Mouse (Mus musculus): ENCODE results near the gene Trpc4ap.
A peak's percentile ranks its signal among the peaks of the same experiment; 100 is the strongest.
"Not testable (repeated sequence)": the region's sequence is repeated elsewhere in the genome, so short reads cannot be mapped to it uniquely, and the experiment has no call there.

The Trpc4ap gene

GRCm38 (mm10) chr2:155619817-155620216 is 72.4 kb downstream of the Trpc4ap start:
- DNase-seq (ENCODE audit: extremely low read depth, insufficient read length, low spot score) = peak; percentile 65

- DNase-seq (ENCODE audit: extremely low read depth, insufficient read length, low spot score) = no peak
Measured at GRCm38 (mm10) chr2:155616971-155617370, 75.2 kb downstream of the Trpc4ap start.

DNA sequence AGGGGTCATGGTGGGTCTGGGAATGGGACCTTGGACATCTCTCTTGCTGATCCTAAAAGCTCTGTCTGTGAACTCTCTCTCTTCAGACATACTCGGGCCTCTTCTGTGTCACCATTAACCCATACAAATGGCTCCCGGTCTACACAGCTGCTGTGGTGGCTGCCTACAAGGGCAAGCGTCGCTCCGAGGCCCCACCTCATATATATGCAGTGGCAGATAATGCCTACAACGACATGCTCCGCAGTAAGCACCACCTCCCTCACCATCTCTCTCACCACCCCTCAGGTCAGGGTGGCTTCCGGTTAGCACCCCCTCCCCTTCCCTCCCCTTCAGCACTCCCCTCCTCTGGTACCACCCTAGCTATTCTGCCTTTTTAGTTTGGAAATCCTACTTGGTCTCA is 78.2 kb downstream of the Trpc4ap start:
- no peak for DNase-seq (ENCODE audit: extremely low read depth, insufficient read length, low spot score)

GRCm38 (mm10) chr2:155613326-155613755 is 78.8 kb downstream of the Trpc4ap start:
- no peak for DNase-seq (ENCODE audit: extremely low read depth, insufficient read length, low spot score)

- no peak for DNase-seq (ENCODE audit: extremely low read depth, insufficient read length, low spot score)
Measured at GRCm38 (mm10) chr2:155611834-155612550, 80.2 kb downstream of the Trpc4ap start.

GRCm38 (mm10) chr2:155610978-155611377 is 81.2 kb downstream of the Trpc4ap start, which contains the start of gene Myh7b:
Gene Myh7b (plus strand): TSS chr2:155611212.
- DNase-seq (ENCODE audit: extremely low read depth, insufficient read length, low spot score) = no peak

GRCm38 (mm10) chr2:155606360-155606759 is 85.8 kb downstream of the Trpc4ap start:
- DNase-seq (ENCODE audit: extremely low read depth, insufficient read length, low spot score) = no peak

- not testable (repeated sequence) for DNase-seq (ENCODE audit: extremely low read depth, insufficient read length, low spot score)
Measured at GRCm38 (mm10) chr2:155605236-155605589, 87.0 kb downstream of the Trpc4ap start.

DNA sequence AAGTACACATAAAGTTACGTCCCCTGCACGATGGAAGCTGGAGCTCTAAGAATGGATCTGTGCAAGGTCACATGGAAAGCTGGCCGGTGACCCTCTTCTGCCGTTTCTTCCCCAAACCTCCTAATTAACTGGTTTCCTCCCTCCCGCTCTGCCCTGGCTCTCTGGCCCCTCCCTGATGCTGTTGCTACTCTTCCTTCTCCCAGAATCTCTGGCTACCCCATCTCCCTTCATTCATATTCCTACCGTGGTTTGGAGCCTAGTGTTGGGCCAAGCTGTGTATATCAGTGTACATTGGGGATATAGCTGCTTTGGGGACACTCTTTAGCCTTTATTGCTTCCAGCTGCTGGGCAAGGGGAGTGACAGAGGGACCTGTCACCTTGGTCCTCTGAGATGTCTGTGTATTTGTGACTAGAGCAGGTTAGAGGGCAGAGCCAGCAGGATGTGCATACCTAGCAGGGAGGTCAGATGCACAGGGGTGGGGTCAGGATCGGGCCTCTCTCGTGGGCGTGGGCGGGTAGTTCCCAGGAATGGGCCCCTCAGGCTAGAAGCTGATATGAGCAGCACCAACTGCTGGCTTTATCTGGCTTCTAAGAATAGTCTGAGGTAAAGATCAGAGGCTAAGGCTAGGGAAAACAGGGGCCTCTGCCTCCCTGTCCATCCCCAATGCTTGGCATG is 87.5 kb downstream of the Trpc4ap start:
- DNase-seq (ENCODE audit: extremely low read depth, insufficient read length, low spot score) = no peak

- no peak for DNase-seq (ENCODE audit: extremely low read depth, insufficient read length, low spot score)
Measured at GRCm38 (mm10) chr2:155603707-155604106, 88.5 kb downstream of the Trpc4ap start.

DNA sequence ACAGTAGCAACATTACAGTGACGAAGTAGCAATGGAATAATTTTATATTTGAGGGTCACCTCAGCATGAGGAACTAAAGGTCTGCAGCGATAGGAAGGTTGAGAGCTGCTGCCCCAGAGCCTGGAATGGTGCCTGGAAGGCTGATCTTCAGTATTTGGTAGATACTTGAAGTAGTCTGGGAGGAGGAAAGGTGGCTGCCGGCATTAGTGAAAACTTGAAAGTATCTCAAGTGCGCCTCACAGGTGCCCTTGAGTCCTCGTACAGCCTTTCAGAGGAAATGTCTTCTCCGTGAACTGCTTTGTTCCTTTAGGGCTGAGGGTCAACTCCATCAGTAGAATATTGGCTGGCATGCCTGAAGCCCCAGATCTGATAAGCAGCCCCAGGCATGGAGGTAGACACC is 96.7 kb downstream of the Trpc4ap start:
- no peak for DNase-seq (ENCODE audit: extremely low read depth, insufficient read length, low spot score)

DNA sequence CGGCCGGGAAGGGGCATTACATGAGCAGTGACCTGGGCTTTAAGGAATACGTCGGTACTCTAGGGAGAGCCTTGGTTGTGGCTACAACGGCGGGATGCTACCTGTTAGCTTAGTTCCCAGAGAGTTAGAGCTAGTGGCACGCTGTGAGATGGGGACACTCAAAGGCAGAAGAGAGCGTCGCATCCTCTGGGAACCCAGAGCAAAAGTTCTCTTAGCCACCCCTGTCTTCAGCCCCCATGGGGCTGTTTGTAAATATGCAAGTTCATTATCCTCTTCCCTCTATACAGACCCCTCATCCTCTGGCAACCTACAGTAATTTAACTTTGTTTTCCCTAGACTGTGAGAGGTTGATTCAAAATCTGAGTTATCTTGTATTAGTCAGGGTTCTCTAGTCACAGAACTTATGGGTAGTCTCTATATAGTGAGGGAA is 99.3 kb downstream of the Trpc4ap start:
- no peak for DNase-seq (ENCODE audit: extremely low read depth, insufficient read length, low spot score)

DNA sequence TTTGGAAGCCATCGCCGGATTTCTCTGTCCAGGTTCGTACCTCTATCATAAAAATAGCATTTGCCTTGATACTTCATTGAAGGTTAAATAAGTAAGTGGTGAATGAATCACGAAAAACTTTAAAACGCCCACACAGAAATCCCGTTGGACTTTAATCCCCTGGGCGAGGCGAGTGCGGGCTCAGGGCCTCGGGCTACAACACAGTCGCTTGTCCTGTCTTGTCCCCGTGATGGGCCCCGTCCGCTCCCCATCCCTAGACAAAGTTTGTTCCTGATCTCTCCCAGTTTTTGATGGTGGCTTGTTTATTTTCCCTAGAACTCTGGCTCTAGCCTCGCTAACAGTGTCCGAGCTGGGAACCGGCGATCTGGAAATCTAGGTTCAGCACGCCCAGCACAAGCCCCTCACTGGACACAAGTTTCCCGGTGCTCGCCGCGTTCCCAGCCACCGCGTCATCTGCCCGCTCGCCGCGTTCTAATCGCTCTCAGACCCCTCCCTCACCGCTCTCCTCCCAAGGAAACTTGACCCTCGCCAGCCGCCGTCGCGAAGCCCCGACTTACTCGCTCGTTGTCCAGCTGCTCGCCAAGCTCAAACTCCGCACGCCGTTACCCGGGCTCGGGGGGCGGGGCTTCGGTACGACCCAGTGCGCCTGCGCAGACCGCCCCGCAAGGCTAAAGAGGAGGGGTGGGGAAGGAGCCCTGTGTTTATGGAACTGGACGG is 99.9 kb downstream of the Trpc4ap start, which contains the start of gene Gss:
Gene Gss (minus strand): TSS at position 674 of the 717 bp plus-strand sequence.
- DNase-seq (ENCODE audit: extremely low read depth, insufficient read length, low spot score) = peak; percentile 100

GRCm38 (mm10) chr2:155591676-155592075 is 100.5 kb downstream of the Trpc4ap start:
- peak; percentile 21 for DNase-seq (ENCODE audit: extremely low read depth, insufficient read length, low spot score)

DNA sequence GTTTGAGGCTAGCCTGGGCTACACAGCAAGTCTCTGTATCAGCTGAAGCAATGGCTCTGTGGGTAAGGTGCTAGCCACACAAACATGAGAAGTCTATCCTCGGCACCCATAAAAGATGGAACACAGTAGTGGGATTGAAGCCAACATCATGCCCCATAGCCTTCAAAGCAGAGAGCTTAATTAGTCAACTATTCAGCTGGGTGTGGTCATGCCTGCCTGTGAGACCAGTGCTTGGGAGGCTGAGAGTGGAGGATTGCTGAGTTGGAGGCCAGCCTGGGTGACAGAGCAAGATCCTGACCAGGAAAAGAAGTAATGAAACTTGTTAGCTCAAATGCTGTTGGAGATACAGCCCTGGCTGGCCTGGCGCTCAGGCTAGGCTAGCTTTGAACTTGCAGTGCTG is 101.3 kb downstream of the Trpc4ap start:
- no peak for DNase-seq (ENCODE audit: extremely low read depth, insufficient read length, low spot score)

DNA sequence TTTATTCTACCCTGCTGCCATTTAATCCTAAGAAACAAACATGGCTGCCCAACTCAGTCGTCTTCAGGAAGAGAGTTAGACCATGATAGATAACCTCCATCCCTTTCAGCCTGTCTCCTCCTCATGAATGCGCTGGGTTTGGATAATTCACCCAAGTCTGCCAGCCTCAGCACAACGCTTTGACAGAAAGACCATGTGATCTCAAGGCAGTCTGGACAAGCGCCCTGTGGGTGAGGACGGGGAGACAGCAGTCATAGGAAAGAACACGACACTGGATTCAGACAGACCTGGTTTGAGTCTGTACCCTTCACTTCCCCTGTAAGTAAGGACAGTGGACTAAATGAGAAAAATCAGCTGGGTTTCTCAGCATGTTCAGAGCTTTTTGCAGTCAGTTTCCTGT is 102.7 kb downstream of the Trpc4ap start:
- DNase-seq (ENCODE audit: extremely low read depth, insufficient read length, low spot score) = no peak

DNA sequence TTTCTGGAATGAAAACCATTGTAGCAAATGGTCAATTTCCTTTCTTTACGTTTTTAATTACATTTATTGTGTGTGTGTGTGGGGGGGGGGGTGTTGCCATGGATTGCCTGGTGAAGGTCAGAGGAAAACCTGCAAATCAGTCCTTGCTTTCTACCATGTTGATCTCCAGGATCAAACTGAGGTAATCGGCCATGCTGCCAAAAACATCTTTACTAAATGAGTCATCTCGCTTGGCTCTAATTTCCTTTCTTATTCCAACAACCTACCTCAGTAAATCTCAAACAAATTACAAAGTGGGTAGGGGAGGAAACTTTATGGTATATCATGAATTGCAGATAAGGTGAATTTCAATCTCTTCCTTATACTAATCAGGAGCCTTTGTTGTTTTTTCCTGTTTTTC is 104.0 kb downstream of the Trpc4ap start:
- DNase-seq (ENCODE audit: extremely low read depth, insufficient read length, low spot score) = no peak

GRCm38 (mm10) chr2:155585486-155585885 is 106.7 kb downstream of the Trpc4ap start:
- DNase-seq (ENCODE audit: extremely low read depth, insufficient read length, low spot score) = no peak

- no peak for DNase-seq (ENCODE audit: extremely low read depth, insufficient read length, low spot score)
Measured at GRCm38 (mm10) chr2:155585082-155585481, 107.1 kb downstream of the Trpc4ap start.

All from 3134 (cell line).